Mouse (Mus musculus) neural tube, embryonic 11.5 days (tissue): ENCODE measurements around the gene Ppp1r3e. TPM values are rescaled to one million over a fixed set of nuclear protein-coding genes. Genes with fewer than 3 reads are reported as not detected.
A peak's percentile ranks its signal among the peaks of the same experiment; 100 is the strongest.

ENCODE experiments used
- ATAC-seq: fragments of 200-750 bp; cut with Nextera tagmentation; 2 replicates; pipeline ENCODE4 v1.8.0; 2017; ENCODE audit warnings: moderate number of reproducible peaks, mild to moderate bottlenecking, moderate TSS enrichment, moderate library complexity; ENCODE audit not compliant: insufficient read depth, low FRiP score, low TSS enrichment
- DNase-seq: peaks from one replicate; pipeline ENCODE4 v3.0.0-alpha.2; 2015; ENCODE audit warnings: low spot score
- H3K27ac ChIP-seq: fragments of 300-500 bp; sonication (generic); 2 replicates; pipeline ENCODE4 v1.5.1; 2014; ENCODE audit warnings: low read depth, mild to moderate bottlenecking, low read length
- H3K27me3 ChIP-seq: fragments of 300-500 bp; sonication (generic); 2 replicates; pipeline ENCODE4 v1.6.1; 2014; ENCODE audit warnings: mild to moderate bottlenecking, low read length, mixed read lengths; ENCODE audit not compliant: control insufficient read depth, insufficient read depth
- H3K36me3 ChIP-seq: fragments of 300-500 bp; sonication (generic); 2 replicates; pipeline ENCODE4 v1.6.1; 2014; ENCODE audit warnings: mild to moderate bottlenecking, low read length, moderate library complexity, mixed read lengths; ENCODE audit not compliant: control insufficient read depth, insufficient read depth
- H3K4me1 ChIP-seq: fragments of 300-500 bp; sonication (generic); 2 replicates; pipeline ENCODE4 v1.6.1; 2014; ENCODE audit warnings: low read length, mixed read lengths; ENCODE audit not compliant: control insufficient read depth, insufficient read depth
- H3K4me2 ChIP-seq: fragments of 300-500 bp; sonication (generic); 2 replicates; pipeline ENCODE4 v1.6.1; 2014; ENCODE audit warnings: low read depth, mild to moderate bottlenecking, moderate library complexity
- H3K4me3 ChIP-seq: fragments of 300-500 bp; sonication (generic); 2 replicates; pipeline ENCODE4 v1.5.1; 2014; ENCODE audit warnings: low read depth, low read length
- H3K9ac ChIP-seq: fragments of 300-500 bp; sonication (generic); 2 replicates; pipeline ENCODE4 v1.6.1; 2014; ENCODE audit warnings: mild to moderate bottlenecking, low read length
- H3K9me3 ChIP-seq: fragments of 300-500 bp; sonication (generic); 2 replicates; pipeline ENCODE4 v1.6.1; 2016; ENCODE audit warnings: low read length; ENCODE audit not compliant: control insufficient read depth
- WGBS: fragments of 180-500 bp; shearing (Covaris S2); extraction: QIAGEN DNeasy Blood & Tissue Kit; methylation state at CpG from one replicate; pipeline ENCODE4 v1.1.7; 2014; 5-methylcytosine and 5-hydroxymethylcytosine counted together
- polyA plus RNA-seq: library from polyadenylated mRNA; unstranded; fragments of >200 nt; fragmentation: Nextera tagmentation; extraction: Ambion mirVana; gene quantifications from 2 replicates; pipeline ENCODE4 v1.2.1, GENCODE M21; 2014

Gene Ppp1r3e
- polyA plus RNA-seq, 1 experiment from 2014 or later, result 1.3 TPM

DNA sequence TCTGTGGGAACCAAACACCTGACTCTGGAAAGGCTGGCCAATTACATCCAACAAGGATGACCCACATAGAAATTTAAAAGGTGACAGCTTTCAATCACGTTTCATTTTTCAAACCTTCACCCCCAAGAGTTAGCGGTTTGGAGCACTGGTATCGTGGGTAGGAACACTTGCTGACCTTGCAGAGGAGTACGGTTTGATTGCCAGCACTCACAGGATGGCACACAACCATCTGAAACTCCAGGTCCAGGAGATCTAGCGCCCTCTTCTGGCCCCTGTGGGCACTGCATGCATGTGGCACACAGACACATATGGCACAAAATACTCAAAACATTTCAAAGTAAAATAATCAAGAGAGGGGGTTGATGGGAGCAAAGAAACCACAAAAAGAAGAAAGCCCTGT lies 10.4 kb downstream of the Ppp1r3e start:
- Histone ChIP-seq H3K4me3 (no peak overlapping the region), H3K36me3 (no peaks in the 10 kb centered on the region), H3K4me2 (no peak overlapping the region), H3K27ac (no peak overlapping the region), H3K4me1 (0 out of 2 replicates have a peak, but pooled peaks cover 3% of the 10 kb centered on the region), H3K9me3 (no peaks in the 10 kb centered on the region), H3K9ac (no peak overlapping the region), H3K27me3 (no peaks in the 10 kb centered on the region)
- ATAC-seq (no peak), DNase-seq (peak; percentile 28)
- WGBS, result 61% methylated on average over 5 of the region's 5 CpGs

DNA sequence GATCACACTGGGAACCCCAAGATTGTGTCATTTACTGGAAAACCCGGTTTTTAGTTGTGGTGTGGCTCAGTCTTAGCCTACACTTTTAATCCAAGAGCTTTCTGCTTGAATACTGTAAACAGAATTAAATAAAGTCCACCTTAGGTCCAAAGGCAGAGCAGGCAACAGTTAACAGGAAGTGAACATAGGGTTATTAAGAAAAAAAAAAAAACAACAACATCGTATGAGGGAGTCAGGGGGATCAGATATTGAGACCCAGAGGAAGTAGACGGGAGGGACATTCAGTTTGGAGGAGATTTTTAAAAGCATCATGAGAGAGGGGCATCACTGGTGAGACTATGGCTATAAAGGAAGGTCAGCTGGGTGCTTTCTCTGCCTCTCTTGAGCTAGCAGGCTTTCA lies 11.1 kb downstream of the Ppp1r3e start:
- H3K4me1 ChIP-seq, result 0 out of 2 replicates have a peak, but pooled peaks cover 3% of the 10 kb centered on the region
- 80% methylated on average over 3 of the region's 3 CpGs for WGBS

DNA sequence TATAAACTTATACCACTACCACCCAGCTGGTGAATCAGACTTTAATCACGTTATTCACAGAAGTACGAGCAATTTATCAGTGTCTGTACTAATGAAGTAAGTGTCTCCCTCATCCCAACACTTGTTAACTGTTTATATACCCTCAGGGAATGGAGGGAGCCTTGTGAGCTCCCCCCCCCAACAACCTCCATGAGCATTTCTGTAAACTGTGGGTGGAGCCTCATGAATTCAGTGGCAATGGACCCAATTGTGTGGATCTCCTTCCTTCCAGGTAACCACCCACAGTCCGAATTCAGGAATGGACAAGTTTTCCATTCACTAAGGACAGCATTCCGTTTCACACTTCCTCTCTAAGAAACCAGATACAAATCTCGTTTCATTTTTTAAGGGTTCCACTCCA lies 11.7 kb downstream of the Ppp1r3e start:
- H3K9ac ChIP-seq, result no peak overlapping the region
- DNase-seq (no peak), ATAC-seq (no peak)
- 83% methylated on average over 5 of the region's 5 CpGs for WGBS
- H3K9me3 ChIP-seq, result no peaks in the 10 kb centered on the region
- H3K27ac ChIP-seq, result no peak overlapping the region
- no peak overlapping the region for H3K4me2 ChIP-seq
- H3K36me3 ChIP-seq, result no peaks in the 10 kb centered on the region
- no peak overlapping the region for H3K4me3 ChIP-seq
- no peaks in the 10 kb centered on the region for H3K27me3 ChIP-seq
- H3K4me1 ChIP-seq, result 0 out of 2 replicates have a peak, but pooled peaks cover 3% of the 10 kb centered on the region

More for the DNA sequence above, 11.1 kb downstream of the Ppp1r3e start:
- H3K4me3 ChIP-seq, result no peak overlapping the region
- no peak overlapping the region for H3K9ac ChIP-seq
- no peak overlapping the region for H3K27ac ChIP-seq
- DNase-seq (no peak), ATAC-seq (no peak)
- H3K36me3 ChIP-seq, result no peaks in the 10 kb centered on the region
- no peaks in the 10 kb centered on the region for H3K27me3 ChIP-seq
- no peaks in the 10 kb centered on the region for H3K9me3 ChIP-seq
- no peak overlapping the region for H3K4me2 ChIP-seq

DNA sequence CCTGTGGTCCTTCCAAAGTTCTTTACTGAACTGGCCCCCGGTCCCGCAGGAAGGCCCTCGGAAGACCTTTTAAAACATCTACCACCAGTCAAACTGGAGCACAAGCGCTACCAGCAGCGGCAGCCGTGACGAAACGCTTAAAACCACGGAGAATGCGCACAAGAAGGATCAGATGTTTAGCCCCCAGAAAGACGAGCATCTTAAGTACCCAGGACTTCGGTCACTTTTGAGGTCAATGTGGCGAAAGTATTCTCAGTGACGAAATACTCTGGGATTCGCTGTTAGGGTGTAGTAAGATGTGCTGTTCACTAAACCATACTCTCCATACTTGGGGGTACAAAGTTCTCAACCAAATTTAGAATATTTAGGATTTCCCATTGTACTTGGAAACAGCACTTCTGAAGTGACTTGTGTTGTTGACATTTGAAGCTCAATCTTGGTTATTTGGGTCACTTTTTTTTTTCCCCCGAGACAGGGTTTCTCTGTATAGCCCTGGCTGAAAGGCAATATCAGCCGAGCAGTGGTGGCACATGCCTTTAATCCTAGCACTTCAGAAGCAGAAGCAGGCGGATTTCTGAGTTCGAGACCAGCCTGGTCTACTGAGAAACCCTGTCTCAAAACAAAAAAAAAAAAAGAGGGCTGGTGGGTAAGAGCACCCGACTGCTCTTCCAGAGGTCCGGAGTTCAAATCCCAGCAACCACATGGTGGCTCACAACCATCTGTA lies 12.9 kb downstream of the Ppp1r3e start:
- no peaks in the 10 kb centered on the region for H3K36me3 ChIP-seq
- ATAC-seq (no peak; the same call in 1 of the 2 replicates), DNase-seq (no peak)
- peak overlapping the region; percentile 93 for H3K4me3 ChIP-seq
- H3K9me3 ChIP-seq, result no peaks in the 10 kb centered on the region
- peak overlapping the region; percentile 84 for H3K4me2 ChIP-seq
- no peaks in the 10 kb centered on the region for H3K27me3 ChIP-seq
- peak overlapping the region; percentile 93 for H3K9ac ChIP-seq
- peak overlapping the region; percentile 64 for H3K27ac ChIP-seq
- WGBS, result 16% methylated on average over 21 of the region's 21 CpGs
- H3K4me1 ChIP-seq, result 0 out of 2 replicates have a peak, but pooled peaks cover 3% of the 10 kb centered on the region

DNA sequence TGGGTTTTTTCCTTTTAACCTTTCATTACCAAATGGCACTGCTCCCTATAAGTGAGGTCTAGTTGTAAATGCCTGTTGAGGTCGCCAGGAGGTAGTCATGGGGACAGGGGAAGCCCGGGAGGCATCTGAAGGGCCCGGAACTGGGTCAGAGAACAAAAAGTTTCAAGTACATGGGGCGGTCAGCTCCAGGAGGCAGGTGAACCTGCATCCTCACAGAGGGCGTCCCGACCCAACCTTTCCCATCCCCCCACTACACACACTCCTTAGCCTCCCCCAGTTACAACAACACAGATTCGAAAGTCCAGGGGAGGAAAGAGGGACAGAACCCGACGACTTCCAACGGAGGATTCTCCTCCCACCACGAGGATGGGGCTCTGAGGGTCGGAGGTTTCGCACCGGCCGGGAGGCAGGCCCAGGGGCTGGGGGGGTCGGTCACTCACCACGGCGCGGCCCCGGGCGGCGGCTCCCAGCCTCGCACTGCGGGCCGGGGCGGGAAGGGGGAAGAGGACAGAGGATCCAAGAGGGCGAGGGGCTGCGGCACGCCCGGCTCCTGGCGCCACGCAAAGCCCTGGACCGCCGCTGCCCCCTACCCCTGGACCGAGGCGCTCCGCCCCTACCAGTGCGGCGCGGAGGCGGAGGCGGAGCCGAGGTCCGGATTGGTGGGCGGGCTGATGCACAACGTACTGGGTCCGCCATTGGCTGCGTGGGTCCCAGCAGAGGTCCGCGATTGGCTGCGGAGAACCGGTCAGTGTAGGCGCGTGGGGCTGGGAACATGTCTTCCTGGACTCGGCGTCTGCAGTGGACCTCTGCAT lies 13.6 kb downstream of the Ppp1r3e start:
- peak; percentile 100 for ATAC-seq
- no peaks in the 10 kb centered on the region for H3K36me3 ChIP-seq
- under 1% methylated on average over 56 of the region's 56 CpGs for WGBS

DNA sequence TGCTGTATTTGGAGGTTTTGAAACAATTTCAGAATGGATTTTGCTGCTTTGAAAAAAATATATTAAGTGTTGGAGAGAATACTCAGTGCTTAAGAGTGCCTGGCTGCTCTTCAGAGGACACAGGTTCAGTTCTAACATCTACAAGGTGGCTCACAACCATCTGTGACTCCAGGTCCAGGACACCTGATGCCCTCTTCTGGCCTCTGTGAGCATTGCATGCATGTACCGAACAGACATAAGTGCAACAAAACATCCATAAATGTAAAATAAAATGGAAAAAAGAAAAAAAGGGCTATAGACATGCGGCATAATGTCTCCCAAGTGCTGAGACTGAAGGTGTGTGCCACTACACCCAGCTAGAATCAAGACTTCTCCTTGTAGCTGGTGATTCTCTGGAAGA lies 16.8 kb downstream of the Ppp1r3e start:
- no peak overlapping the region for H3K27ac ChIP-seq
- no peak for ATAC-seq
- WGBS, result 47% methylated on average over 2 of the region's 2 CpGs

More for the DNA sequence above, 13.6 kb downstream of the Ppp1r3e start:
- Histone ChIP-seq H3K4me3 (peak overlapping the region; percentile 93), H3K9ac (peak overlapping the region; percentile 93), H3K4me1 (0 out of 2 replicates have a peak, but pooled peaks cover 3% of the 10 kb centered on the region), H3K27me3 (no peaks in the 10 kb centered on the region), H3K4me2 (peak overlapping the region; percentile 84), H3K9me3 (no peaks in the 10 kb centered on the region), H3K27ac (peak overlapping the region; percentile 64)
- DNase-seq, result peak; percentile 94

DNA sequence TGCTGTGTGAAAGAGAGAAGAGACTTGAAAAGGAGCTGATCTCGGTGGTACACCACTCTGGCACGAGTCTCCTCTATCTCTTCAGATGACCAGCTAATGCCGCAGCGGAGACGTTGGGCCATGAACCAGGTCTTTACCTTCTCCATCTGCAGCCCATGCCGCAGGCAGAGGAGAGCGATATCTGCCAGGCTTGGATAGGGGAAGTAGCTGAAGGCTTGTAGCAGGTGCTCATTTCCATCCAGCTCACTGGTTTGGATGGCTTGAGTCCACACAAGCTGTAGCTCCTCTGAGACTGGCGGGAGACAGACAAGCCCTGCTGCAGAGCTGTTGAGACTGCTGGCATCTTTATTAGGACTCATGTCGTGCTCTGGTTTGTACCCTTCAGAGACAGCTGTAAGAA lies 19.5 kb downstream of the Ppp1r3e start:
- Histone ChIP-seq H3K4me2 (no peak overlapping the region), H3K27ac (no peak overlapping the region), H3K9me3 (no peaks in the 10 kb centered on the region), H3K4me3 (no peak overlapping the region), H3K27me3 (no peaks in the 10 kb centered on the region), H3K4me1 (no peaks in the 10 kb centered on the region), H3K9ac (no peak overlapping the region), H3K36me3 (peaks cover 3% of the 10 kb centered on the region; the same call in 1 of the 2 replicates)
- WGBS, result 93% methylated on average over 9 of the region's 9 CpGs
- no peak for DNase-seq
- no peak for ATAC-seq

More for the DNA sequence above, 16.8 kb downstream of the Ppp1r3e start:
- no peaks in the 10 kb centered on the region for H3K27me3 ChIP-seq
- 0 out of 2 replicates have a peak, but pooled peaks cover 3% of the 10 kb centered on the region for H3K4me1 ChIP-seq
- H3K9ac ChIP-seq, result no peak overlapping the region
- no peaks in the 10 kb centered on the region for H3K9me3 ChIP-seq
- H3K4me3 ChIP-seq, result no peak overlapping the region
- peaks cover 3% of the 10 kb centered on the region; the same call in 1 of the 2 replicates for H3K36me3 ChIP-seq
- no peak overlapping the region for H3K4me2 ChIP-seq
- peak; percentile 34 for DNase-seq

DNA sequence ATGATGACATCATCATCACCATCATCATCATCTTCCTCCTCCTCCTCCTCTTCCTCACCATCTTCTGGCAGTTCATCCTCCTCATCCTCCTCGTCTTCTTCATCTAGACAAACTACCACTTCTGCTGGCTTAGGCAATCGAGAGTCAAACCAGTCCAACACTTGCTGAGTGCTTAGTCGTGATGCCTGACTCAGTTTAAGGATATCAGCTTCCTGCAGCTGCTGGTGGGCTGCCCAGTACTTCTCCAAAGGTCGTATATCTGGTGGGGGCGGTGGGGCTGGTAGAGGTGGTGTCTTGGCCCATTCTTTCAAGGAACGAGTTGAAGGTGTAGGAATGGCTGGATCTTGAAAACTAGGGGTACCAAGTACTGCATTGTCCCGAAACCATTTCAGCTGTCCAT lies 20.6 kb downstream of the Ppp1r3e start:
- Histone ChIP-seq H3K27me3 (no peaks in the 10 kb centered on the region), H3K4me2 (no peak overlapping the region), H3K36me3 (peaks cover 3% of the 10 kb centered on the region; the same call in 1 of the 2 replicates), H3K4me1 (no peaks in the 10 kb centered on the region), H3K4me3 (no peak overlapping the region), H3K27ac (no peak overlapping the region), H3K9ac (no peak overlapping the region), H3K9me3 (no peaks in the 10 kb centered on the region)
- ATAC-seq (no peak), DNase-seq (no peak)
- WGBS, result 88% methylated on average over 7 of the region's 7 CpGs
